Mouse (Mus musculus) stomach, postnatal 0 days (tissue): ENCODE measurements around the gene Sirt1. TPM values are rescaled to one million over a fixed set of nuclear protein-coding genes. Genes with fewer than 3 reads are reported as not detected.
A peak's percentile ranks its signal among the peaks of the same experiment; 100 is the strongest.

Source experiments
- ATAC-seq: fragments of 200-750 bp; cut with Nextera tagmentation; 2 replicates; pipeline ENCODE4 v1.8.0; 2017; ENCODE audit not compliant: low FRiP score, low TSS enrichment
- DNase-seq: peaks from one replicate; pipeline ENCODE4 v3.0.0-alpha.2; 2016; ENCODE audit warnings: low spot score
- H3K27ac ChIP-seq: fragments of 300-500 bp; sonication (generic); replicated peaks from 2 replicates; pipeline ENCODE4 v1.5.1; 2014; ENCODE audit warnings: mild to moderate bottlenecking, control low read depth
- H3K27me3 ChIP-seq: fragments of 300-500 bp; sonication (generic); 2 replicates; pipeline ENCODE4 v1.6.1; 2014; ENCODE audit warnings: low read length; ENCODE audit not compliant: control insufficient read depth, insufficient read depth
- H3K36me3 ChIP-seq: fragments of 300-500 bp; sonication (generic); 2 replicates; pipeline ENCODE4 v1.6.1; 2014; ENCODE audit warnings: low read length, mixed read lengths; ENCODE audit not compliant: control insufficient read depth, insufficient read depth
- H3K4me1 ChIP-seq: fragments of 300-500 bp; sonication (generic); replicated peaks from 2 replicates; pipeline ENCODE4 v1.6.1; 2014; ENCODE audit warnings: antibody characterized with exemption; ENCODE audit not compliant: control insufficient read depth, insufficient read depth
- H3K4me2 ChIP-seq: fragments of 300-500 bp; sonication (generic); replicated peaks from 2 replicates; pipeline ENCODE4 v1.6.1; 2014; ENCODE audit warnings: low read depth, mild to moderate bottlenecking, control low read depth, moderate library complexity
- H3K4me3 ChIP-seq: fragments of 300-500 bp; sonication (generic); 2 replicates; pipeline ENCODE4 v1.5.1; 2014; ENCODE audit warnings: low read depth, low read length, control low read depth
- H3K9ac ChIP-seq: fragments of 300-500 bp; sonication (generic); 2 replicates; pipeline ENCODE4 v1.6.1; 2014; ENCODE audit warnings: mild to moderate bottlenecking, low read length, control low read depth, mixed read lengths
- H3K9me3 ChIP-seq: fragments of 300-500 bp; sonication (generic); 2 replicates; pipeline ENCODE4 v1.6.1; 2016; ENCODE audit warnings: low read length; ENCODE audit not compliant: control insufficient read depth
- CTCF ChIP-seq: IDR thresholded peaks from 2 replicates; pipeline ENCODE4 v1.5.1; 2016; ENCODE audit warnings: antibody characterized with exemption, low read depth, mild to moderate bottlenecking, moderate library complexity
- EP300 ChIP-seq: optimal IDR thresholded peaks from 2 replicates; pipeline ENCODE3; 2016; ENCODE audit warnings: antibody characterized with exemption
- WGBS: fragments of 180-500 bp; shearing (Covaris S2); extraction: QIAGEN DNeasy Blood & Tissue Kit; methylation state at CpG from one replicate; pipeline ENCODE4 v1.1.7; 2014; 5-methylcytosine and 5-hydroxymethylcytosine counted together
- polyA plus RNA-seq: library from polyadenylated mRNA; unstranded; fragments of >200 nt; fragmentation: Nextera tagmentation; extraction: Ambion mirVana; gene quantifications from 2 replicates; pipeline ENCODE4 v1.2.1, GENCODE M21; 2015

Gene Sirt1
- polyA plus RNA-seq, 1 experiment from 2014 or later: 2.9 TPM

GRCm38 (mm10) chr10:63382372-63383279 is 1.1 kb upstream of the Sirt1 start, which contains the start of gene Dnajc12:
Dnajc12 (plus strand) TSS chr10:63382443.
- Histone ChIP-seq H3K27me3 (no peaks in the 10 kb centered on the region), H3K36me3 (no peaks in the 10 kb centered on the region), H3K9ac (peak within 1 kb of the TSS; percentile 66), H3K4me2 (peak within 1 kb of the TSS; percentile 81), H3K9me3 (no peaks in the 10 kb centered on the region), H3K27ac (no peak within 1 kb of the TSS), H3K4me1 (0 out of 2 replicates have a peak, but pooled peaks cover 2% of the 10 kb centered on the region), H3K4me3 (peak within 1 kb of the TSS; percentile 64)
- peak; percentile 96 for ATAC-seq
- under 1% methylated on average over 28 of the region's 28 CpGs for WGBS
- DNase-seq: peak; percentile 86
- TF ChIP-seq EP300 (no peak), CTCF (peak; percentile 90)

- Histone ChIP-seq H3K9me3 (no peaks in the 10 kb centered on the region), H3K9ac (no peak overlapping the region), H3K4me3 (no peak overlapping the region), H3K36me3 (no peaks in the 10 kb centered on the region), H3K4me2 (no peak overlapping the region), H3K4me1 (0 out of 2 replicates have a peak, but pooled peaks cover 2% of the 10 kb centered on the region), H3K27me3 (no peaks in the 10 kb centered on the region), H3K27ac (no peak overlapping the region)
- ATAC-seq (no peak), DNase-seq (no peak)
- TF ChIP-seq CTCF (no peak), EP300 (no peak)
- WGBS: 62% methylated on average over 6 of the region's 6 CpGs
Measured at GRCm38 (mm10) chr10:63378948-63379680, 2.4 kb downstream of the Sirt1 start.

- 14% methylated on average over 9 of the region's 9 CpGs for WGBS
- peak; percentile 68 for ATAC-seq
- TF ChIP-seq EP300: no peak
- peak; percentile 90 for TF ChIP-seq CTCF
Measured at GRCm38 (mm10) chr10:63377468-63377867, 4.0 kb downstream of the Sirt1 start.

GRCm38 (mm10) chr10:63376303-63376702 is 5.2 kb downstream of the Sirt1 start:
- Histone ChIP-seq H3K4me2 (no peak overlapping the region), H3K27ac (no peak overlapping the region), H3K9ac (no peak overlapping the region), H3K27me3 (no peaks in the 10 kb centered on the region), H3K4me3 (no peak overlapping the region), H3K9me3 (no peaks in the 10 kb centered on the region), H3K4me1 (no peaks in the 10 kb centered on the region), H3K36me3 (no peaks in the 10 kb centered on the region)
- TF ChIP-seq CTCF: no peak
- no peak for TF ChIP-seq EP300
- DNase-seq: no peak
- no peak for ATAC-seq
- WGBS: 78% methylated on average over 5 of the region's 5 CpGs

More at GRCm38 (mm10) chr10:63377468-63377867, 4.0 kb downstream of the Sirt1 start:
- no peak overlapping the region for H3K4me3 ChIP-seq
- no peak overlapping the region for H3K9ac ChIP-seq
- no peaks in the 10 kb centered on the region for H3K36me3 ChIP-seq
- H3K9me3 ChIP-seq: no peaks in the 10 kb centered on the region
- no peaks in the 10 kb centered on the region for H3K27me3 ChIP-seq
- H3K27ac ChIP-seq: no peak overlapping the region
- DNase-seq: peak; percentile 60
- no peak overlapping the region for H3K4me2 ChIP-seq
- H3K4me1 ChIP-seq: 0 out of 2 replicates have a peak, but pooled peaks cover 2% of the 10 kb centered on the region

- WGBS: 68% methylated on average over 3 of the region's 3 CpGs
- ATAC-seq (no peak), DNase-seq (no peak)
- no peak overlapping the region for H3K27ac ChIP-seq
- H3K27me3 ChIP-seq: no peaks in the 10 kb centered on the region
- no peak overlapping the region for H3K4me2 ChIP-seq
- no peaks in the 10 kb centered on the region for H3K9me3 ChIP-seq
- no peak overlapping the region for H3K9ac ChIP-seq
- no peaks in the 10 kb centered on the region for H3K4me1 ChIP-seq
- no peak overlapping the region for H3K4me3 ChIP-seq
- no peaks in the 10 kb centered on the region for H3K36me3 ChIP-seq
- TF ChIP-seq EP300 (no peak), CTCF (no peak)
Measured at GRCm38 (mm10) chr10:63368041-63368440, 13.5 kb downstream of the Sirt1 start.
